Mouse (Mus musculus) limb, embryonic 14.5 days (tissue): ENCODE measurements around the gene Ppia. TPM values are rescaled to one million over a fixed set of nuclear protein-coding genes. Genes with fewer than 3 reads are reported as not detected.
"Not testable (repeated sequence)": the region's sequence is repeated elsewhere in the genome, so short reads cannot be mapped to it uniquely, and the experiment has no call there.

Experiments used
- ATAC-seq: fragments of 200-750 bp; cut with Nextera tagmentation; 2 replicates; pipeline ENCODE4 v1.8.0; 2017; ENCODE audit warnings: low read depth, moderate number of reproducible peaks, moderate TSS enrichment; ENCODE audit not compliant: low FRiP score
- DNase-seq: peaks from one replicate; pipeline ENCODE4 v3.0.0-alpha.2; 2015; ENCODE audit warnings: low spot score
- H3K27ac ChIP-seq: fragments of 300-500 bp; sonication (generic); replicated peaks from 2 replicates; pipeline ENCODE4 v1.5.1; 2014; ENCODE audit warnings: low read depth, mild to moderate bottlenecking, low read length, moderate library complexity, mixed read lengths
- H3K27me3 ChIP-seq: fragments of 300-500 bp; sonication (generic); 2 replicates; pipeline ENCODE4 v1.6.1; 2014; ENCODE audit warnings: low read length, mixed read lengths; ENCODE audit not compliant: control insufficient read depth, insufficient read depth
- H3K36me3 ChIP-seq: fragments of 300-500 bp; sonication (generic); 2 replicates; pipeline ENCODE4 v1.6.1; 2014; ENCODE audit warnings: mild to moderate bottlenecking, low read length, moderate library complexity, mixed read lengths; ENCODE audit not compliant: control insufficient read depth, insufficient read depth
- H3K4me1 ChIP-seq: fragments of 300-500 bp; sonication (generic); 2 replicates; pipeline ENCODE4 v1.6.1; 2014; ENCODE audit warnings: antibody characterized with exemption, low read length, mixed read lengths; ENCODE audit not compliant: control insufficient read depth, insufficient read depth
- H3K4me2 ChIP-seq: fragments of 300-500 bp; sonication (generic); replicated peaks from 2 replicates; pipeline ENCODE4 v1.6.1; 2014; ENCODE audit warnings: low read depth, mild to moderate bottlenecking, low read length, moderate library complexity; ENCODE audit not compliant: severe bottlenecking
- H3K4me3 ChIP-seq: fragments of 300-500 bp; sonication (generic); replicated peaks from 2 replicates; pipeline ENCODE4 v1.5.1; 2014; ENCODE audit warnings: low read length
- H3K9ac ChIP-seq: fragments of 300-500 bp; sonication (generic); 2 replicates; pipeline ENCODE4 v1.6.1; 2014; ENCODE audit warnings: mild to moderate bottlenecking, low read depth, low read length, moderate library complexity; ENCODE audit not compliant: severe bottlenecking
- H3K9me3 ChIP-seq: fragments of 300-500 bp; sonication (generic); 2 replicates; pipeline ENCODE4 v1.6.1; 2016; ENCODE audit warnings: low read length; ENCODE audit not compliant: control insufficient read depth
- POLR2A ChIP-seq: fragments of 200-500 bp; IDR thresholded peaks from 2 replicates; pipeline ENCODE4 v1.8.0; 2012; ENCODE audit warnings: inconsistent platforms, mild to moderate bottlenecking, moderate library complexity, borderline replicate concordance; ENCODE audit not compliant: insufficient read depth, insufficient read length; ENCODE audit errors: extremely low read depth
- WGBS: fragments of 180-500 bp; shearing (Covaris S2); extraction: QIAGEN DNeasy Blood & Tissue Kit; methylation state at CpG from one replicate; pipeline ENCODE4 v1.1.7; 2014; 5-methylcytosine and 5-hydroxymethylcytosine counted together
- polyA plus RNA-seq, 2 experiments: library from polyadenylated mRNA; depleted of rRNA in 1 of 2; stranded (reverse) in 1 of 2; unstranded in 1 of 2; fragments of >200 nt; fragmentation: Nextera tagmentation in 1 of 2; extraction: Ambion mirVana in 1 of 2; gene quantifications; 2 replicates each; pipeline versions ENCODE4 v1.2.1 to v1.2.3; 2012 to 2014

The Ppia gene
- polyA plus RNA-seq, 2 experiments = 3,384 to 4,744 TPM

DNA sequence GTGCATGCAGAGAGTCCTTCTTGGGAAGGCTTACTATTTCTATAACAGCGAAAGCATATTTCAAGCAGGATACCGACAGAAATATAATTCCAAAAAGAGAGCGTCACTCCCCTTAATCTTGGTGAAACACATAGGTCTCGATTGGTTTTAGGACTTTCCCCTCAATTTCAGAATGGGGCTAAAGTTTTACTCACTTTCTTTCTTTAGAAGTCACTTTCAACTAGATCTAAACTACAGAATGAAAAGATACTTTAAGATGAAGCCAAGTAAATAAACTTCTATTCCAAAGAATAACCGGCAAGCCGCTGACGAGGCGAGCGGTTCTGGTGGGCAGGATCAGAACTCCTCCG lies 28.5 kb downstream of the Ppia start:
- Histone ChIP-seq H3K4me1 (peaks cover 3% of the 10 kb centered on the region), H3K27me3 (no peaks in the 10 kb centered on the region), H3K27ac (peak overlapping the region; percentile 94), H3K36me3 (0 out of 2 replicates have a peak, but pooled peaks cover 2% of the 10 kb centered on the region), H3K4me3 (peak overlapping the region; percentile 74), H3K9me3 (no peaks in the 10 kb centered on the region), H3K9ac (peak overlapping the region; percentile 85), H3K4me2 (peak overlapping the region; percentile 72)
- DNase-seq (no peak), ATAC-seq (no peak)
- no peak for TF ChIP-seq POLR2A
- WGBS = 0% methylated on average over 10 of the region's 10 CpGs

DNA sequence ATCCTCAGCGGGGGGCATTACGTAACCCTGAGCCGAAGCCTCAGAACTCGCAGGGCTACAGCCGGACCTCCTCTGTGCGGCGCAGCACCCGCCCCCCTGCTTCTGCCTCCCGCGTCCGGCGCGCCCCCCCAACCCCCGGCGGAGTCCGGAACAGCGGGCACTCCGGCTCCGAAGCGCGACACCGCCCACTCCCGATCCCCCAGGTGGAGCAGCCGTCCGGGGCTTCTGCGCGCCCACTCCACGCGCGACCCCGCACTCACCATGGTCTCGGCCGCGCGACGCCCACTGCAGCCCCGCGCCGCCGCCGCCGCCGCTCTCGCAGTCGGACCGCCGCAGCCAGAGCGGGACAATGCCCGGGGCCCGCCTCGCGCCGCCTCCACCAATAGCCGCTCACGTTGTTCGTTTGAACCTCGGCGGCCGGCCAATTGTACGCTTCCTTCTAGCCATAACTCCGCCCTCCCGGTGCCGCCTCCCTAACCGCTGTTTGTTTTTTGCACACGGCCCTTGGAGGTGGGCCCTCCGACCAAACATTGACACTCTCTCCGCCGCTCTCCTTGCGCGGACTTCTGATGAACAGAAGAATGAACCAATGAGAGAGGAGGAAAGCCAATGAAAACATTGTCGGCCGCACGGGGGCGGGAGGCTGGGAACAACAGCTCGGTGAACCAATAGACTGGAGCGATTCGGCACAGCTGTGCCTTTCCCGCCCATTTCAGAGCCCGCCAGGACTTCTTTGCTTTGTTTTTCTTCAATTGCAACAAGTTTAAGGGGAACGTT lies 29.0 kb downstream of the Ppia start, which contains the start of gene H2afv:
Gene H2afv (minus strand): TSS at position 367 of the 777 bp plus-strand sequence.
- peak within 1 kb of the TSS; percentile 94 for H3K27ac ChIP-seq
- ATAC-seq (peak; percentile 98), DNase-seq (peak; percentile 100)
- H3K4me3 ChIP-seq = peak within 1 kb of the TSS; percentile 74
- TF ChIP-seq POLR2A = 0 out of 2 replicates have a peak, but pooled peaks have one; percentile 47
- no peaks in the 10 kb centered on the region for H3K27me3 ChIP-seq
- 0 out of 2 replicates have a peak, but pooled peaks cover 2% of the 10 kb centered on the region for H3K36me3 ChIP-seq
- H3K4me1 ChIP-seq = peaks cover 3% of the 10 kb centered on the region
- peak within 1 kb of the TSS; percentile 72 for H3K4me2 ChIP-seq
- peak within 1 kb of the TSS; percentile 85 for H3K9ac ChIP-seq
- no peaks in the 10 kb centered on the region for H3K9me3 ChIP-seq
- under 1% methylated on average over 51 of the region's 80 CpGs for WGBS

DNA sequence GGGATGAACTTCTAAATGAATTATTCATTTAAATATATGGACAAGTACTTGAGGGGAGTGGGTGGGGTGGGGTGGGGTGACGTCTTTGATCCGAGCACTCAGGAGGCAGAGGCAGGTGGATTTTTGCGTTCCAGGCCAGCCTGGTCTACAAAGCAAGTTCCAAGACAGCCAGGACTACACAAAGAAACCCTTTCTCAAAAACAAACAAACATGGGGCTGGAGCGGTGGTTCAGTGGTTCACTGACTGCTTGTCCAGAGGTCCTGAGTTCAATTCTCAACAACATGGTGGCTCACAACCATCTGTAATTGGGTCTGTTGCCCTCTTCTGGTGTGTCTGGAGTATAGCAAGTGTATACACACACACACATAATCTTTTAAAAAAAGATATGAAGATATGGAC lies 30.2 kb downstream of the Ppia start:
- TF ChIP-seq POLR2A = no peak
- WGBS = 87% methylated on average over 4 of the region's 4 CpGs
- 0 out of 2 replicates have a peak, but pooled peaks cover 2% of the 10 kb centered on the region for H3K36me3 ChIP-seq
- no peak overlapping the region for H3K4me2 ChIP-seq
- no peaks in the 10 kb centered on the region for H3K9me3 ChIP-seq
- DNase-seq (no peak), ATAC-seq (no peak)
- H3K4me1 ChIP-seq = peaks cover 3% of the 10 kb centered on the region
- H3K4me3 ChIP-seq = no peak overlapping the region
- no peaks in the 10 kb centered on the region for H3K27me3 ChIP-seq
- no peak overlapping the region for H3K9ac ChIP-seq
- no peak overlapping the region for H3K27ac ChIP-seq

DNA sequence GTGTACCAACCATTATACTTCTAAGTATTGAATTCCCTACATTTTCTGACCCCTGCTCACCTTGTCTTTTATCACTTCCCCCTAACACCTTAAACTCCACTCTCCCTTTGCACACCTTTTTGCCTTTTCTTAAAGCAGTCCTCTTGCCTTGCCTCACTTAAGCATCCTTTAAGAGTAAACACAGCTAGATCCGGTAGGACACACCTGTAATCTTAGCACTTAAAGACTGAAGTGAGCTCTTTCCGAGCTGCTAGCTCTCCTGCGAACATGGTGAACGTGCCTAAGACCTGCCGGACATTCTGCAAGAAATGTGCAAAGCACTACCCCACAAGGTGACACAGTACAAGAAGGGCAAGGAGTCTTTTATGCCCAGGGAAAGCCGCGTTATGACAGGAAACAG lies 30.7 kb downstream of the Ppia start:
- no peak overlapping the region for H3K4me2 ChIP-seq
- 88% methylated on average over 7 of the region's 7 CpGs for WGBS
- no peaks in the 10 kb centered on the region for H3K27me3 ChIP-seq
- no peaks in the 10 kb centered on the region for H3K9me3 ChIP-seq
- no peaks in the 10 kb centered on the region for H3K36me3 ChIP-seq
- peaks cover 3% of the 10 kb centered on the region for H3K4me1 ChIP-seq
- no peak for TF ChIP-seq POLR2A
- H3K9ac ChIP-seq = no peak overlapping the region
- H3K4me3 ChIP-seq = no peak overlapping the region
- no peak overlapping the region for H3K27ac ChIP-seq
- DNase-seq (no peak), ATAC-seq (no peak)

DNA sequence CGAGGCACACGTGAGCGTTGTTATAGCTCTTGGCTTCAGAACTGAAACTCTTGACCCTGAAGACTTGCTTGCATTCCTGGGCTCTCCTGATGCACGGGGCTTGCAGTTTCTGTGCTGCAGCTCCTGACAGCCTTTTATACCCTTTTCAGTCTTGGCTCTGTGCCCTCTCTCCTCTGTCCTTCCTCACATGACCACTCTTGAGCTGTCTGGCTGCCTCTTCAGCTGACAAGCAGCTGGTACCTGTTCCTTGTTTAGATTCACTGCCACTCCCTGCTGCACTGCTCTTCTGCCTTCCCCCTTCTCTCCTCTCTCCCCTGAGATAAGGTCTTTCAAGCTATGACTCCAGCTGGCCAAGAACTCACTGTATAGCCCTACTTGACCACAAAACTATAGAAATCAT lies 32.2 kb downstream of the Ppia start:
- DNase-seq (no peak), ATAC-seq (no peak)
- 82% methylated on average over 4 of the region's 4 CpGs for WGBS
- TF ChIP-seq POLR2A = no peak
- no peak overlapping the region for H3K27ac ChIP-seq
- no peak overlapping the region for H3K4me2 ChIP-seq
- no peaks in the 10 kb centered on the region for H3K9me3 ChIP-seq
- peaks cover 3% of the 10 kb centered on the region for H3K4me1 ChIP-seq
- H3K9ac ChIP-seq = no peak overlapping the region
- no peaks in the 10 kb centered on the region for H3K36me3 ChIP-seq
- H3K27me3 ChIP-seq = no peaks in the 10 kb centered on the region
- no peak overlapping the region for H3K4me3 ChIP-seq

DNA sequence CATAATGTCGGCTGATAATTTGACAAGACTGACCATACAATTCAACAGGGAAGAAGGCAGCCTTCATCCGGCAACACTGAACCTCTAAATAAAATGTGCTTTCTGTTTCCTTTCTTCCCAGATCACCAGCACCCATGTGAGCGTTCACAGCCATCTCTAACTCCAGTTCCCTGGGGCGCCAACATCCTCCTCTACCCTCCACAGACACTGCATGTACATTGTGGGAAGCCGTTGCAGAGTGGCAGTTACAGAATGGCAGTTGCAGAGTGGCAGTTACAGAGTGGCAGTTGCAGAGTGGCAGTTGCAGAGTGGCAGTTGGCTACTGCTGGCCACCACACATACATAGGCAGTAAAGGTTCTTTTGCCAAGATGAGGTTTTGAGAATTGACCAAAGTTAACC lies 32.9 kb downstream of the Ppia start:
- H3K27ac ChIP-seq, H3K4me1 ChIP-seq, H3K36me3 ChIP-seq, DNase-seq, ATAC-seq, H3K9ac ChIP-seq, H3K4me2 ChIP-seq, H3K9me3 ChIP-seq, H3K27me3 ChIP-seq, H3K4me3 ChIP-seq: not testable (repeated sequence)
- WGBS = 89% methylated on average over 5 of the region's 5 CpGs
